Mouse (Mus musculus): ENCODE results near the gene Zfp599.

DNA sequence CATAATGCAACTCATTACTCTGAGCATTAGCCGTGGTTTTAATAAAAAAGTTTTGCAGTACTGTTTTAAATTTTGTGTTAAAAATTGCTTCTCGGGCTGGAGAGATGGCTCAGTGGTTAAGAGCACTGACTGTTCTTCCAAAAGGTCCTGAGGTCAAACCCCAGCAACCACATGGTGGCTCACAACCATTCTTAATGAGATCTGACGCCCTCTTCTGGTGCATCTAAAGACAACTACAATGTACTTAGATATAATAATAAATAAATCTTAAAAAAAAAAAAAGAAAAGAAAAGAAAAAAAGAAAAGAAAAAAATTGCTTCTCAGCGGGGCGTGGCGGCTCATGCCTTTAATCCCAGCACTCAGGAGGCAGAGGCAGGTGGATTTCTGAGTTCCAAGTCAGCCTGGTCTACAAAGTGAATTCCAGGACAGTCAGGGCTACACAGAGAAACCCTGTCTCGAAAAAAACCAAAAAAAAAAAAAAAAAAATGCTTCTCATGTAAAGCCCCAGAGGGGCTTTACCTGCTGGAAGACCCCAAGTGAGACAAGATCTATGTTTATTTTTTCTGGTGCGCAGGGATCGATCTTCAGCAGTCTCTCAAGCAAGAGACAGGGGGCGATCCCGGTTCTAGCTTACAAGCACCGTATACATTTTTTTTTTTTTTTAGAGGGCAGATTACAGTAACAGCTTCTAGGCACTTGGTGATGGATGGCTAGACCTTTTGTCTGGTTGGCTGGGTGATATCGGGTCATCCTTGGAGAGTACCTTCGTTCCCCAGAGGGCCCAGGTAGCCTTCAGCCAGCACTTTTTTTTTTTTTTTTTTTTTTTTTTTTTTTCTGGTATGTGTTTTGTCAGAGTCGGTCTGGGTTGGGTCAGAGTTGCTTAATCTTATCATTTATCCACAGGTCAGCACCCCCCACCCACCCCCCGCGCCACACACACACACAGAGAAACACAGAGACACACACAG lies 34.9 kb downstream of the Zfp599 start:
- TF ChIP-seq POLR2A (IDR thresholded peaks at IDR 0.05; ENCODE audit: borderline replicate concordance, extremely low read depth, low read depth, low read length) = no peak
- no peak for TF ChIP-seq CTCF (IDR thresholded peaks at IDR 0.05; ENCODE audit: insufficient read depth, low read length)

All from lung, adult 2 months (tissue).